Mouse (Mus musculus) cortical plate, adult 2 months (tissue): ENCODE results near the gene Zfp605.
"Not testable (repeated sequence)": the region's sequence is repeated elsewhere in the genome, so short reads cannot be mapped to it uniquely, and the experiment has no call there.

ENCODE experiments used
- CTCF ChIP-seq: fragments of 200-500 bp; IDR thresholded peaks from 2 replicates; pipeline ENCODE4 v1.5.1; 2011; ENCODE audit warnings: mild to moderate bottlenecking, control low read depth, low read length; ENCODE audit not compliant: insufficient read depth; ENCODE audit errors: extremely low read depth
- POLR2A ChIP-seq: fragments of 200-500 bp; IDR thresholded peaks from 2 replicates; pipeline ENCODE4 v1.6.1; 2011; ENCODE audit warnings: mild to moderate bottlenecking, low read length, control low read depth; ENCODE audit not compliant: insufficient read depth; ENCODE audit errors: extremely low read depth

GRCm38 (mm10) chr5:110122380-110122779, 12.5 kb downstream of the Zfp605 start:
- not testable (repeated sequence) for TF ChIP-seq POLR2A, CTCF
